Mouse (Mus musculus) heart, adult 18-20 months (tissue): ENCODE measurements at regions not wholly inside any gene's neighbourhood (a gene's known extent, or its start where the extent isn't known, plus 50 kb on each side); places are given as distances from the start of the nearest gene placed in this dataset.
A peak's percentile ranks its signal among the peaks of the same experiment; 100 is the strongest.

ENCODE experiments used
- DNase-seq, 2 experiments: peaks; one replicate each; pipeline ENCODE4 v3.0.0; 2021 to 2022; ENCODE audit warnings: mixed read lengths in 1 of 2

DNA sequence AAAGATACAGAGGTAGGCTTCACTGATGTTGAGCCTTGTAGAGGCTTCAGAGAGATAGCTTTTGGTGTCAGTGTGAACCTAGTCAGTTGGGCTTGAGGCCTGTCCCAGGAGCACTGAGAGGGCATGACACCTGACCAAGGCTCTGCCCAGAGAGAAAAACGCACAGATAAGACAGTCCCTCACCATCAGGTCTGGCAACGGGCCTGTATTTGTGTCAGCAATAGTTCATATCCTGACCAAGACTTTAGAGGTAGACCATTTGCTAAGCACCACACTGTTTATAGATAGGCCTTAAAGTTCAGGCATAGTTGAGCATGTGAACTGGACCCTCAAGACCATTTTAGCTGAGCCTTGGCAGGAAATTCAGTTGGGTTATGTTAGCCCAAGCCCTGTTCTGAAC is 60.4 kb upstream of the C2cd4b start:
- no peak for DNase-seq

DNA sequence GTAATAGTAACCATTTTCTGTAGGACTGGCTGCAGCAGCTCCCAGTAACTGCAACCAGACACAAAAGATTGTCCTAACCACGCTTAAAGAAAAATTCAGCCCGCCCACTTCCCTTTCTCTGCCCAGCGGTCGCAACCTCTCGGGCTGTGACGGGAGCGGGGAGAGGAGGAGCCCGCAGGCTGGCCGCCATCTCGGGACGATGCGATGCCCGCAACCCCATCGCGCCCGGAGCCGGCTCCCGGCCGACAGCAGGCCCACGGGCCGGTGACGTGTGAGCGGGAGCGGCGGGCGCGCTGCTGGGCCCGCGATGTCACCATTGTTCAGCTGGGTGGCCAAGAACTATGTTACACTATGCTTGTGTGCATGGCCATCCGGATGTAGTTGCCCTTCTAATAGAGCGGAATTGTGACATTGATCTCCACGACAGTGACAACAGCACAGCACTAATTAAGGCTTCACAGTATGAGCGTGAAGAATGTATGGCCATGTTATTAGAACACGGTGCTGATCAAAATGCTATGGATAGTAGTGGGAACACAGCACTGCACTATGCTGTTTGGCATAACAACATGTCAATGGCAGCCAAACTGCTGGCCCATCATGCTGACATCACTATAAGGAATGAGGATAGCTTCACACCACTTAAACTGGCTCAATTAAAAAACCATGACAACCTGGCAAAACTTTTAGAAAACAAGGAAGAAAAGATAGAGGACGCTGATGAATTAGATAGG is 59.2 kb upstream of the C2cd4b start:
- DNase-seq: peak; percentile 42 to 52

GRCm38 (mm10) chr9:67708246-67708960 is 50.8 kb upstream of the C2cd4b start:
- no peak for DNase-seq
